Mouse (Mus musculus) neutrophil, adult 5-6 weeks (primary cell): ENCODE measurements at regions not wholly inside any gene's neighbourhood (a gene's known extent, or its start where the extent isn't known, plus 50 kb on each side); places are given as distances from the start of the nearest gene placed in this dataset.

ENCODE experiments used
- ATAC-seq: fragments of 151-379, 151-347 bp; 2 replicates; pipeline ENCODE4 v1.8.0; 2017; ENCODE audit warnings: mild to moderate bottlenecking, moderate TSS enrichment; ENCODE audit not compliant: insufficient number of reproducible peaks, poor library complexity, low FRiP score, severe bottlenecking; ENCODE audit errors: extremely low read depth

DNA sequence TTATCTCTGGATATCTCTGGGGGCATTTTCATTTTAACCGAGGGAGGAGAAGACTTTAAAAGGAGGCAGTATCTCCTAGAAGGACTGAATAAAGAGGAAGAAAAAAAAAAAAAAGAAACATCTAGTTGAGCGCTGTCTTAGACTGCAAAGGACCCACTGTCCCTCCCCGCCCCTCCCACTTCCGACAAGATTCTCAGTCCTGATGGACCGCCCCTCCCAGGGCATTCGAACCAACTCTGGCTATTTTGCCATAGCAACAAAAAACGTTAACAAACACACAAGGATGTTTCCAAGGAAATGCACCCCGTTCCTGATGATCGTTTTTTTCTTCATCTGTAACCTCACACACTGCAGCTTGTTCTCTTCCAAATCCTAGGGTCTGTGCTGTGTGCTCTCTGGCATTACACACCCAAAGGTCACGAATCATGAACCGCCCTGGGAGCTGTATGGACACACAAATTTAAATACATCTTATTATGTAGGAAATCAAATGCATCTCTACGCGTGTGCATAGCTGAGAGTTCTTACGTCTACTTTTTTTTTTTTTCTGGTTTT is 75.8 kb downstream of the Rnd3 start:
- ATAC-seq: no peak

DNA sequence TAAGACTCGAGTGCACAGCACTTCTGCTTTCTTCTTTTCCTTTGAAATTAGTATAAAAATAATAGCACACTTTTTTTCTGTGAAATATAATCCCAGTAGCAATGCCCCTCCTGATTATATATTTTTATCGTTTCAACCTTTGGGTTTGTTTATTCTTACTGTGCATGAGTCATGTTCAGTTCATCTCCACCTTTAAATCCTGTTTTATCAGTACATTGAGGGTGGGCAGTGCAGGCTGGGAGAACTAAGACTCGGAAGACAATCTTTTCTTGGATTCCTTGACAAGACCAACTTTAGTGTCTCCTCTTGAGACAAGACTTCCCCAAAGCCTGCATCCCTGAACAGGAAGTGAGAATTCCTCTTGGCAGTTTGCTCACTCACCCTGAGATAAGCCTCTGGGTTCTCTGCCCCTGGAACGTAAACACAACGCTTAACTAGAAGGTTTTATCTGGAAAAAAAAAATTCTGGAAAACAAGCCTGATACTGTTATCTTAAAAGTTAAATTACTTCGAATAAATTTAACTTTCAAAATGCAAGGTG is 76.5 kb downstream of the Rnd3 start:
- ATAC-seq: no peak

DNA sequence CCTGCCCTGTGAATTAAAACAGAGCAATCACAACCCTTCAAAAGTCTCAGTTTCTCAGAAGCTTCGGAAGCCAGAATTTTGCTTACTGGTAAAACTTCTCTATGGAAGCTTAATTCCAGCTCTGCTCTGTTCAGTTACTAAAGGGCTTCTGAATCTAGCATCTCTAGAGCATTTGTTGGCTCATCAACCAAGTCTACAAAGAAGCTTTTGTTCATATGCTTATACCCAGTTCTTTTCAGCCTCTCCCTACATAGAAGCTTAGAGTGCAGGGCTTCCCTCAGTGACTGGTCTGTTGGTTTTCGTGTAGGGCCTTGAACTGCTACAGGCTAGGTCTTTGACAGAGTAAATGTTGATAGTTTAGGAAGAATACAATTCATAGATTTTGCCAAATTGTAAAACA is 78.0 kb downstream of the Rnd3 start:
- ATAC-seq: no peak

DNA sequence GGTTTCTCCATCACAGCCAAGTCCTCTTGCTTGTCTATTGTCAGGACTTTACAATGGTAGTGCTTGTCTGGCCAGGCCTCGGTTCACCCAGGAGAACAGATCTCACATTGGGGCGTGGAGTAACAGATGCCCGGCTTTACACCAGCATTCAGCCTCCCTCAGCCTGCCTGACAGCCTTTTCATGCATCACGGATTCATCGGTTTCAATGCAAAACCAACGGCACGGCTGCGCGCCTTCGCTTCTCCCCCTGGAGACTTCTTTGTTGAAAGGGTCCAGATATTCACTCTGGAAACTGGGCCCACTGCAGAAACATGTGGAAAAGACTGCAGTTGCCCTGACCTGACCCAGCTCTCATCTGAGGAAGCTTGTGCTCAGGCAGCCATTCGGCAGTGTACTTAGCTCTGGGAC is 82.5 kb downstream of the Rnd3 start:
- ATAC-seq: no peak

DNA sequence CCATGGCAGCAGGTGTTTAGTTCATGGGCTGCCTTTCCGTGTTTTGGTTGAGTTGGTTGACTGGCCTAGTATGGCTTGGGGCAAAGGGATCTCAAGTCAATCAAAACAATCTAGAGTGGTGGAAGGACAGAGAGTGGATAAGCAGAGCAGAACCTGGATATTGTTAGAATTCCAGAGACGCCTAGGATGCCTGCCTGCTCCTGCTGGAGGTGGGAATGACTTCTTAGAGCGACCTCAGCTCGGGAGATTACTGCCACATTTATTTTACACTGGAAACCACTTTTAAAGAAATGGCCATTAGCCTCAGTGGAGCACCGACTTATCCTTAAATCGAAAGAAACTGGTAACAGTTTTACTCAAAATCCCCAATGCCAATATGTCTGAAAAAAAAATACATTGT is 83.1 kb downstream of the Rnd3 start:
- no peak for ATAC-seq

DNA sequence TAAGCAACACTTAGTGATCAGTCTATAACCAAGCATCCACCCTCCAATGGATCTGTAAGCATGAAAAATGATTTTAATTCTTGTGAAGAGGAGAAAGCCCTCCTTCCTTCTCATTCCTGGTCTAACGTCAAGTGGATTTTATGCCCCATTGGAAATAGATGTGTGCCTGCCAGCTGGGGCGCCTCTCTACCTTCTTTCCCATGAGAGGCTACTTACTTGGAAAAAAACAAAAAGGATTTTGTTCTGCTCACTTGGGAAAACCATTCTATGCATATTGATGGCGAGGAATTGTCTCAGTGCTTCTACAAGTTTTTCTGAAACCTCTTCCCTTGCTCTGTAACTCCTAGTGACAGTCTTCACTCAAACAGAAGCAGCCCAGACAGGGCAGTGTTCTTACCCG is 84.1 kb downstream of the Rnd3 start:
- ATAC-seq: no peak

DNA sequence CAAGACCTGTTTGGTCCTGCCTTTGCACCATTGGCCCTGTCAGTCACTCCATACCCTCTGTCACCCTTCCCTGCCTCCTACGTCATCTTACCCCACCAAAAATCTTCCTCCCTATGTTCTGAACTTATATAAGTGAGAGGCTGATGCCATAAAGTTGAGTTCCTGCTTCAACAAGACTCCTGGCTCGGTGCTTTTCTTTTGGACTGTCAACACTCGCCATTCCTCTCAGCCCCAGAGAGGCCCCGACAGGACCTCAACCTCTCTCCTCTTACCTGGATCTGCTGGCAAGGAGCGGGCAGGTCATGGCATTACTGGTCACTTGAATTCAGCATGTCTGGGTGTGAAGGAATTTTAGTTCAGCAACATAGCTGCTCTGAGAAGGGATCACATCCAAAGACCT is 86.9 kb downstream of the Rnd3 start:
- no peak for ATAC-seq

DNA sequence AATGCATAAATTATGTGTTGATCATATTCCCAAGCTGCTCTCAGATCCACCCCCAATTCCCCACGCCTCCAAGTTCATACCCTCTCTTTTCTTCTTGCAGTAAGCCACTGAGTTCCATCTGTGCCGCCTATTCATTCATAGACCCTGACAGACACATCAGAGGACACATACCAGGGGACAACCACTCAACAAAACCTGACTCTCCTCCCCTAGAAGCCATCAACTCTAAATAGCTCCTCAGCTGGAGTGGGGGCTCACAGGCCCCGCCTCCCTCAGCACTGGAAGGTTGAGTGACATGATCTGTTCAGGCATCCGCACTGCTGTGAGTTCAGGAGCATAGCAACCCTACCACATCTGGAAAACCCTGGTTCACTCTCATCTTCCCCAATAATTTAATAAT is 90.8 kb downstream of the Rnd3 start:
- no peak for ATAC-seq

DNA sequence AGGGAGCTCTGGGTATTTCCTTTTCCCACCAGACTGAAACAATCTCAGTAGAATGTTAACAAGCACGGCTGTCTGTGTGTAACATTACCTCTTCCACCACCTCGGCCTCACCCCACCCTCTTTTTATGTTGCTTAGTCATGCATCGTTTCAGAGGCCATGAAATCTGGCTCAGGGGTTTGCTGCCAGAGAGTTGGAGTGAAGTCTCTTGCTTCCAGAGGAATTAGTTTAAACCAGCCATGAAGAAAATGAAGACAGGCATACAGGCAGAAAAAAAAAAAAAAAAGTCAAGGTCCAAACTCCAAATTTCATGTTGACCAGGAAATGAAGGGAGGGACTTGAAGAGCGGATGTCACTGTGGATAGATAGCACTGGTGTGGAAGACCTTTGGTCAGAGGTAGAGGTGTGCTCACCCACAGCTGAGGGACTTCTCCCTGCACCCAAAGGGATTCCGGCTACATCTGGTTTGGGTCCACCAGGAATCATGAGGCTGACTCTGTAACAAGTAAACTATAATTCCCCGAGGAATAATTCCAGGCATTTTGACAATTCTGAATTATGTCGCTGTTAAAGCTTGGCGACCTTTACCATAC is 92.7 kb downstream of the Rnd3 start:
- ATAC-seq: no peak

DNA sequence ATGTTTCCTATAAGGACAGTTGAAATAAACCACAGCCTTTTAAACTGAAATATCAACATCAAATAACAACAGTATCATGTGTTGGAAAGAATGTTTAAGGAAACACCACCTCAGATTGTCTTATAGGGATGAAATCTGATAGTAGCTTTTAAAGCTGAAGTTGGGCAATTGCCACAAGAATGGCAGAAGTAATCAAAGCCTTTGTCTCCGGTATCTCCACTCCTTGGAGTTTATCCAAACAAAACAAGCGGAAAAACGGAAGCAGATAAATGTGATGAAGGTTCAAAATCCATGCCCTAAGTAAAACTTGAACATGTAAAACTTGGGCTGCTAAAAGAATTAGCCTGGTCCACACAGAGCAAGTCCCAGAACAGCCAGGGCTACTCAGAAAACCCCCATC is 93.6 kb downstream of the Rnd3 start:
- no peak for ATAC-seq

DNA sequence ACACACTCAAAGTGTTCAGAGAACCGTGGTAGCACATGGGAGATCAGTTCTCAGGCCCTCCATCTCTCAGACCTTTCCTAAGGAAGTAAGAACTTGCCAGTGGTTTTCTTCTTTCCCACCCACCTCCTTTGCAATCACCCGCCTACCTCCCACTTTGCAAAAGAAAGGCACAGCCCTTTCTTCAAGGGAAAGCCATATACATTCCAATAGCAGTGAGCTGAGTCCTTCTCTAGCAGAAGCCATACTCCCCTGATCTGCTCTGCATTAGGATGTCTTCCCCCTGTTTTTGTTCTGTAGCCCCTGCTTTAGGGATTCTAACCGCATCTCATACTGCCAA is 99.1 kb downstream of the Rnd3 start:
- no peak for ATAC-seq

DNA sequence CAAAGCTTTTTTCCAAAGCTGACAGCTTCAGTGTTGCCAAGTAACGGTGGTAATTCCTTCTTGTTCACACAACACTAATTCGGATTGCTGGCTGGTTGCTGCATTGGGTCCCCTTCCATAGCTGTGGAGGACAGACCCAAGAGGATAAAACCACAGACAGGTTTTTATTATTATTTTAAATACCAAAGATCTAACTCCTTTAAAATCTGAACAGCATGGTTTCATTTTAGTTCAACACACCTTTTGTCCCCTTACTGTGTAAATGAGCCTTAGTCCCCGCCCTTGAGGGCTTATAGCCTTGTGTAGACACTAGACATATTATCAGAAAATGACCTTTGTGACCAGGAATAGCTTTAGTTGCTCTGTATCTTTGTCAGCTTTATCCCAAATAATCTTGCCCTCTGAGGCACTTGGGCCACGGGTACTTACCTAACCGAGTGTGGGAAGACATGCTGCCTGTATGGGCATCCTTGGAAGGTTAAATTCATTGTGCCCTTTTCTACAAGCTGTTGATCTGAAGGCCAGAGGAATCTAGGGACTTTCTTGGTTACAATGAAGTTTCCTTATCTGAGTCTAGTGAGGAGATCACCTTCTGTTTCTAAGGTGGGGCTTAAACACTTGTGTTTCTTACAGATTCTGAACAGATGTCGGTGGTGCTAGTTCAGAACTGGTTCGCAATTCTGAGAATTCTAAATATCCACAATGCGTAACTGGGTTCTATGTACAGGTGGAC is 99.6 kb downstream of the Rnd3 start:
- no peak for ATAC-seq

DNA sequence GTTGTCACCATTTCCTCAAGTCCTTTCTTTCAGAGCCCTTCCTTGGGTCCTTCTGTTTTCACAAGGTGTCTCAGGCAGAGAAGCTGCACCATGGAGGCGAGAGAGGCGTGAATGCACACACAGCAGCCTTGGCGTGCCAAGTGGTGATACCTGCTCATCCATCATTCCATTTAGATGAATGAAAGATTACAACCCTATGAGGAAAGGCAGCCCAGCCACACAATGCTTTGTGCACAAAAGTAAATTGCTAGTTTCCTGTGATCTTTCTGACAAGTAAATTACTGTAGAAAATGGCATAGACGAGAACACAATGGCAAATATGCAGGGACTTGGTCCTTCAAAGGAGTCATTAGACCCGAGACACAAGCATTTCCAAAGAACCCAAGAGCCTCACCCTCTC is 101.4 kb downstream of the Rnd3 start:
- no peak for ATAC-seq

DNA sequence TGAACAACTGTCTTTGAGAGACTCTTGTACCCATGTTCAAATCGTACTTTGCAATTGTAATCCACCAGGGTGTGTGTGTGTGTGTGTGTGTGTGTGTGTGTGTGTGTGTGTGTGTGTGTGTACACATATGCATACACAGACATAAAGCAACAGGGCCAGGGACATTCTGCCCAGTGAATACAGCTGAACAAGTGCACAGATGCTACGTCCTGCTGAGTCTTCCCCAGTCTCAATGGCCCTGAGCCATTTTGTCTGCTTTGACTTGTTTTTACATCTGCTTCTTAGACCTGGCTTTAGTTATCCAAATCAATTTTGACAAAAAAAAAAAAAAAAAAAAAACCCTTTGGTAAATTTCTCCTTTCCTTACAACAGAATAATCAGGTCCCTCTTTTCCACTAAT is 103.3 kb downstream of the Rnd3 start:
- no peak for ATAC-seq

DNA sequence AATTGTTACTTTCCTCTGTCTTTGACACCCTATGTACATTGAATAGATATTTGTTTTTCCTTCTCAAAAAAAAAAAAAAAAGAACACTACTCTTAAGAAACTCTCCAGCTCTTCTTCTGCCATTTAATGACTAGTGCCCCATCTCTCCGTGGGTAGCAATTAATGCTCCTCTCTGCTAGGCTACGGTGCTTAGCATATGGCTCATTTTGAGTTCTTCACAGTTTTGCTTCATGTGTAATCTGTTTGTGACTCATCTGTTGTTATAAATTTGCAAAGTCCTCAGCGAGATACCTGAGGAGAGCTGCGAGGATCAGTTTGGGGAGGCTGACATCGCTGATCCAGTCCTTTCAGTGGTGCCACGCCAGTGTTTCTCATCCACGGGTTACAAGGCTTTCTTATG is 107.8 kb downstream of the Rnd3 start:
- ATAC-seq: no peak

DNA sequence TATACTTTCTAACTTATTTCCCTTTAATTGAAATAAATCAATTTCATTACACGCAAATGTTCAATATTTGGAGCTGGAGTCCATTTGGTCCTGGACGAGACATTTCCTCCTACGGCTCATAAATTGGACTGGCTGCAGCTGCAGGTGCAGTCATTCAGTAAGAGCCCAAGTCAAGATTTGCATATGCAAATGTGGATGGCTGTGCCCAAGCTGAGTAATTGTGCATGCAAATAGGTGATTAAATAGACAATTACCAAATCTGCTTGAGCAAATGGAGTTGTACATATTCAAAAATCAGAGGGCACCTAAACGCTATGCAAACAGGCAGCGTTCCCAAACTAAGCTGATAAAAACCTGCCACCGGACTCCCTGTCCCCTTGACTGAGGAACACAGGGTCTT is 110.2 kb downstream of the Rnd3 start:
- no peak for ATAC-seq

DNA sequence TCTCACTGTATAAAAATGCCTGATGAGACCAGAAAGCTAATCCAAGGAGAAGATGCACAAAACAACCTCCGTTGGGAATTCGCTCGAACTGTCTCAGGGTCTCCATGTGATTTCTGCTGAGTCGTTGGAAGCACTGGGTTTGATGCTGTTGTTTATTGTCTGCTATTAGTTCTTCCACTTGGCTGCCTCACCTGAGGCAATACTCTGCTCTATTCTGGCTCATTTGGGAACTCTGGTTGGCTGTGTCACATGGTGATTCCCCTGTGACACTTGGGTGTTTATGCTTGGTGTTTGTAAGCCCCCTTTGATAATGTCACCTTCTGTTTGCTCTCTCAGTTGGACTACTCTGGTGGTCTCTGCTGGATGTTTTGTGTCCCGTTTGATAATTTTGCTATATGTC is 111.9 kb downstream of the Rnd3 start:
- no peak for ATAC-seq

DNA sequence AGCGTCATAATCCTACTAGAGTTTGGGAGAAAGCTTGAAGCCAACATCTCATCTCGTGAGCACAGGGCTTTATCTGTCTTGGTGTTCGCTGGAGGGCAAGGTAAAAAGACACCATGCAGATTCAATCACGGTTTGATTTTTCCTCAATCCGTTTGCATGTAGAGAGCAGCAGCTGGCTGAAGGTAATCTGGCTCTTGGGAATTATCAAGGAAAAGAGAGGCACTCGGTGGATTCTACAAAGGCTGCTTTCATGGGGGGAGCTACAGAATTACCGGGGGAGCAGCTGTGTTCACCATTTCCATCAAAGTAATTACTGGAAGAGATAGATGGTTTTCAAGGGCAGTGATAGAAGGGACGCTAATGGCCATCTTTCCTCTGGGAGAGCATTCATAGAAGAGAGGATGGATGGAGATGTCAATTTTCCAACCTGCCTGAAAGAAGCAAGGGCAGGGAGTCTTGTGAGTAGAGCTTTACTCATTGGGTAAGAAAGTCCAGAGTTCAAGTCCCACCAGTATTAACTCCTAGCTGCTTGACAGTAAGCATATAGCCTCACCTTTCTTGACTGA is 112.6 kb downstream of the Rnd3 start:
- no peak for ATAC-seq

DNA sequence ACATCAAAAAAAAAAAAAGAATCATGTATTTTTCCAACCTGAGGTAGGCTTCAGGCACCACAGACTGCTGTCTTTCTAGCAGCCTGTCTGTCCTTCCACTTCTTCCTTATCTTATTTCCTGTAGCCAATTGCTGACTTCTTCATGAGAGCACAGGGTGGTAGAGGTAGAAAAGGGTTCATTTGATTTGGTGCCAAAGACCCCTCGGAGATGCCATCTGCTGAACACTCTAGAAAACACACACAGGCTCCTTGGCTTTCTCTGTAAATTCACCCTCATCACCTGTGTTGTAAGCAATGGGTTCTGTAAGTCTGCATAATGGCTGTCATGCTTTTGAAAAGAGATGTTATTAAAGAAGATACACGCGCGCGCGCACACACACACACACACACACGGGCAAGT is 115.0 kb downstream of the Rnd3 start:
- no peak for ATAC-seq

DNA sequence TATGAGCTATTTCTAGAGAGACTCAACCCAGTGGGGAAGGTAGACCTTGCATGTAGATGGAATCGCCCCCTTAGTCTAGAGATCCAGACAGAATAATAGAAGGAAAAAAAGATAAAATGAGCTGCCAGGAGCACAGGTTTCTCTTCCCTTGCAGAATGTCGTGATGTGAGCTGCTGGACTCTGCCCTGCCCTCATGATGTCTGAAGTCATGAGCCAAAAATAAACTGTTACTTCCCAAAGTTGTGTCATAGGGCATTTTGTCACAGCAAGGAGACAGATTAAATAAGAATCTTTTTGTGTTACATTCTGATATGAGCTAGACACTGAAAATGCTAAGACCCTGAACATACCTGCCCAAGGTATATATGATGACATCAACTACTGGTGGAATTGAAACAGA is 126.4 kb downstream of the Rnd3 start:
- no peak for ATAC-seq

DNA sequence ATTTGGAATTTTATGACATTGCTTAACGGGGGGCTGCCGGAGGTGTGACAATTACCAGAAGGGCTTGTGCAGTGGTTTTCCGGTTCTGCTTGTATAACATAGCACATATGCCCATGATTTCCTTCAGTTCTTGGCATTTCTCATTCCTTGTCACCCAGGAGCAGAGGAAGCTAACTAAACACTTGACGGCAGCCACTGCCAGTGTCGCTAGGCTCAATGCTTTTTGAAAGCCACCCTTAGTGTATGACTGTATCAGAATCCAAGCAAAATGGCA is 132.8 kb downstream of the Rnd3 start:
- ATAC-seq: no peak
